Mouse (Mus musculus) liver, embryonic 14.5 days (tissue): ENCODE measurements around the gene AC153137.1.
A peak's percentile ranks its signal among the peaks of the same experiment; 100 is the strongest.

Experiments
- CTCF ChIP-seq: IDR thresholded peaks from 2 replicates; pipeline ENCODE4 v1.5.1; 2016; ENCODE audit warnings: antibody characterized with exemption, low read depth, control low read depth
- EP300 ChIP-seq: IDR thresholded peaks from 2 replicates; pipeline ENCODE4 v1.6.1; 2016; ENCODE audit warnings: antibody characterized with exemption, low read depth

DNA sequence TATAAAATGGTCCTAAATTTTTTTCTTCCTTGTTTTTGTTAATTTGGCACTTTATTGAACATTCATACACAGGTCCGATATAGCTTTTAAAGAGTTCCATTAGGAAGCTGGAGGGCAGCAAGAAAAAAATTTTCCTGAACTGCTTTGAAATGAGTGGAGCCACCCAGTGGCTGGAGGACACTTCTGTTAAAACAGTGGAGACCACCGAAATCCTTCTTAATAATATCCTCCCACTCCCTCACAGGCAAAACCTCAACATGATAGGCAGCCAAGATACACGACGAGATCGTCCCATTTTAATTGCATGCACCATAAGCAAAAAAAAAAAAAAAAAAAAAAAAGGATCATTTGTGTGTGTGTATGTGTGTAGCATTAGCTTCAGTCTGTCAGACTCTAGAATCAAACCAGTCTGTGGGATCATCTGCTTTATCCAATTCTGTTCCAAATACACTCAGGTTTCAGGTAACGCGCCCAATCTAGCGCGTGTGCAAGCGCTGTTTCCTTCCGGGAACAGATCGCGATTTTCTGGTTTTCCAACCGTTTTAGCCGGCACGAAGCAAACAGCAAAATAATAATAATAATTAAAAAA lies 29.3 kb downstream of the AC153137.1 start:
- TF ChIP-seq CTCF = peak; percentile 42; the same call in 1 of the 2 replicates
- no peak for TF ChIP-seq EP300
